Mouse (Mus musculus) left cerebral cortex, postnatal 10 days (tissue): ENCODE results near the gene Aipl1. TPM values are rescaled to one million over a fixed set of nuclear protein-coding genes. Genes with fewer than 3 reads are reported as not detected.
"Not testable (repeated sequence)": the region's sequence is repeated elsewhere in the genome, so short reads cannot be mapped to it uniquely, and the experiment has no call there.

Experiments
- DNase-seq, 2 experiments: peaks; one replicate each; pipeline ENCODE4 v3.0.0; 2021 to 2022; ENCODE audit warnings: low spot score in 2 of 2, mixed read lengths in 1 of 2; ENCODE audit errors: extremely low spot score in 1 of 2
- intact Hi-C: fragments of 180-260 bp; cut with DNase I; formaldehyde crosslinking; loops from one replicate; pipeline ENCODE4 v1.15.1; 2025
- total RNA-seq, 2 experiments: library from RNA; stranded (reverse); gene quantifications; 2 replicates each; pipeline ENCODE4 v1.2.3; 2021

Gene Aipl1
- total RNA-seq, 2 experiments from 2014 or later, result 0.24 TPM; not detected in 1

DNA sequence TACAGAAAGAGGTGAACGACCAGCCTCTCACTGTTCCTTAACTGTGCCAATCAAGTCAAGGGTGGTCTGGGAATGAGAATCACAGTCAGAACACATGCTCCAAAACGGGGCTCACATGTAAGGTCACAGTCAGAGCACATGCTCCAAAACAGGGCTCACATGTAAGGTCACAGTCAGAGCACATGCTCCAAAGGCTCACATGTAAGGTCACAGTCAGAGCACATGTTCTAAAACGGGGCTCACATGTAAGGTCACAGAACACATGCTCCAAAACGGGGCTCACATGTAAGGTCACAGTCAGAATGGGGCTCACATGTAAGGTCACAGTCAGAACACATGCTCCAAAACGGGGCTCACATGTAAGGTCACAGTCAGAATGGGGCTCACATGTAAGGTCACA, 47.9 kb downstream of the Aipl1 start:
- intact Hi-C loops, DNase-seq: not testable (repeated sequence)

GRCm38 (mm10) chr11:71987159-71988150, 49.9 kb downstream of the Aipl1 start:
- DNase-seq, result no peak
- intact Hi-C loops, result no loop called here

- intact Hi-C loops, result no loop called here
- DNase-seq, result no peak
These were observed 51.5 kb downstream of the Aipl1 start for GRCm38 (mm10) chr11:71985783-71986182.

DNA sequence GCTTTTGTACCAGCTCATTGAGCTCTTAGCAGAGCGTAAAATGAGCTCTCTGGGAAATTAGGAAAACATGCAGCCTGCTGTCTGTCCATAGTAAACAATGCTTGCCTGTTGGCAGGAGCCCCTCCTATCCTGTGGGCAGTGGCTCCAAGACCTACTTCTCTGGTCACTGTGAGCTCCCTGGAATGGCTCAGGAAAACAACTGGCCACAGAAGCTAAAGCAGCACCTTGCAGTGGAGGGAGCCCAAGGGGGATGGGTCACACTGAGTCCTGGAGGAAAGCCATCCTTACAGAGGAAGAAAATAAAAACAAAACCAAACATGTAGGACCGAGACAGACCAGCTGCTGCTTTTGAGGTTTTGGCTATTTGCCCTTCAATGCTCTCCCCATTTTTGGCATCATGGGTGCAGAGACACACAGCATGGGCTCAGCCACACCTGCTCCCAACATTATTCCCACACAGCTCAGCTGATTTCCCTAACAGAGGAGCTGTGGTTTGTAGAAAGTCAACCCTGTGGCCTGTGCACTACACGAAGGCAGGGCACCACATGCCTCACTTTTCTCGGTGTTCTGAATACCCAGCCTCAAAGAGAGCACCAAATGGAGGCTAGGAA, 52.1 kb downstream of the Aipl1 start:
- no peak for DNase-seq
- intact Hi-C loops, result no loop called here

DNA sequence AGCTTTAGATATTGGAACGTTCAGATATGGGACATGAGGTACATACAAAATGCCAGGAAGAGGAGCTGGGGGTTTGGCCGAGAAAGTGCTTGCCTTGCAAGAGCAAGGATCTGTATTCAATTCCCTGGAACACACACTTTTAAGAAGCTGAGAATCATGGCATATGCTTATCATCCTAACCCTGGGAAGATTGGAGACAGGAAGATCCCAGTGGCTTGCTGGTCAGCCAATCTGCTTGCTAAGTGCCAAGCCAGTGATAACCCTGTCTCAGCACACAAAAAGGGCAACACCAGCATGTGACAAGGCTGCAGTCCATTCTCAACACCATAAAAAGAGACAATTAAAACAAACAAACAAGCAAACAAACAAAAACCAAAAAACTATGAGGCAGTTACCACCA, 53.2 kb downstream of the Aipl1 start:
- DNase-seq, result no peak
- intact Hi-C loops, result no loop called here

Other genes with a start within 250 kb of the Aipl1 start
- 1 to 10 TPM; 2.8 to 3.7 TPM for gene Pimreg, start 4.5 kb upstream of the Aipl1 start, total RNA-seq
- gene Pitpnm3, start 98.3 kb upstream of the Aipl1 start, total RNA-seq, result 10 to 100 TPM; 44.4 to 46.3 TPM
- gene Gm43951, start 169.3 kb upstream of the Aipl1 start, total RNA-seq, result 10 to 100 TPM; 12.1 to 13.7 TPM
- gene 4933427D14Rik, start 169.9 kb upstream of the Aipl1 start, total RNA-seq, result 10 to 100 TPM; 30.1 to 32.5 TPM
- gene Txndc17, start 170.0 kb upstream of the Aipl1 start, total RNA-seq, result 10 to 100 TPM; 43.4 to 46.1 TPM
- gene Med31, start 178.1 kb upstream of the Aipl1 start, total RNA-seq, result 10 to 100 TPM; 14.7 to 15.7 TPM
- gene Slc13a5, start 229.7 kb upstream of the Aipl1 start, total RNA-seq, result 10 to 100 TPM; 16.4 to 19.8 TPM